Mouse (Mus musculus): ENCODE measurements around the gene Coro2b. TPM values are rescaled to one million over a fixed set of nuclear protein-coding genes. Genes with fewer than 3 reads are reported as not detected.

Gene Coro2b
- polyA plus RNA-seq, 1 experiment = 2.5 TPM

GRCm38 (mm10) chr9:62541182-62541581 lies 4.3 kb upstream of the Coro2b start:
- WGBS = 47% methylated on average over 8 of the region's 8 CpGs
- no peak for DNase-seq (ENCODE audit: low read depth, low spot score)

DNA sequence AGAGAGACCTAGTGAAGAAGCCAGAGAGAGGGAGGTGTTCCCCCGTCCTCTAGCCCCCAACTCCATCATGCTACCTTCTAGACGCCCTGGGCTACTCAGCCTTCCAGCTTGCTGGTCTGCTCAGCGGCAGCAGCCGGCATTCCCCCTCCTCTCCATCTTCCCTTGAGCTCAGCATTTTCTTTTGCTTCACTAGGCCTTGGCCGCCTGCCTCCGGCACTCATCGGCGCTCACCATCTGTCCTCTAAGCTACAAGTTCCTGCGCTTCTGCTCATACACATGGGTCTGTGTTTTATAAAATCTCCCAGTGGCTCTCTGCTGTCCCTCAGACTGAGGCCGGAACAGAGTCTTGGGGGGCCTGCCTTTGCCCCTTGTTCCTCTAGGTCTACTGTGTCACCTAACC lies 3.9 kb upstream of the Coro2b start:
- DNase-seq (ENCODE audit: low read depth, low spot score) = no peak
- 66% methylated on average over 10 of the region's 10 CpGs for WGBS

GRCm38 (mm10) chr9:62540166-62540565 lies 3.3 kb upstream of the Coro2b start:
- WGBS = 71% methylated on average over 9 of the region's 9 CpGs
- DNase-seq (ENCODE audit: low read depth, low spot score) = no peak

- DNase-seq (ENCODE audit: low read depth, low spot score) = no peak
- WGBS = 92% methylated on average over 9 of the region's 9 CpGs
Measured at GRCm38 (mm10) chr9:62539251-62539711, 2.4 kb upstream of the Coro2b start.

- WGBS = 52% methylated on average over 6 of the region's 6 CpGs
- no peak for DNase-seq (ENCODE audit: low read depth, low spot score)
Measured at GRCm38 (mm10) chr9:62537941-62538340, 1.1 kb upstream of the Coro2b start.

GRCm38 (mm10) chr9:62536119-62536654 lies 657 bp downstream of the Coro2b start:
- 5% methylated on average over 29 of the region's 29 CpGs for WGBS
- no peak for DNase-seq (ENCODE audit: low read depth, low spot score)

DNA sequence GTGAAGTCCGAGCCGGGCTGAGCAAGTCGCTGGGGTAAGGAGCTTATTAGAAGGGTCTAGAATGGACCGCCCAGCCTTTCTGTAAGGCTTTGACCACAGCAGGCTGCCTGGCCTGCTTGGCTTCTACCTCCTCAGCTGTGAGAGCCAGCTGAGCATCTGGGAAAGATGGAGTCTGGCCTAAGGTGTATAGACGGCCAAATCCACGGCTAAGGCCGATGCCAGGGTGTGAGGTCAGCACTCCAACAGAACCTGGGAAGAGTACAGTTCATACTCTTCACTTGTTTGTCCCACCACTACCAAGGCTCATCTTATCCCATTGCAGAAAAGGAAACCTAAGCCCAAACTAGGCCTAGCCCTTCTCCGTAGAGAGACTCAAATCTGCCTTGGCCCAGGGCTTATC lies 1.3 kb downstream of the Coro2b start:
- 87% methylated on average over 8 of the region's 8 CpGs for WGBS

DNA sequence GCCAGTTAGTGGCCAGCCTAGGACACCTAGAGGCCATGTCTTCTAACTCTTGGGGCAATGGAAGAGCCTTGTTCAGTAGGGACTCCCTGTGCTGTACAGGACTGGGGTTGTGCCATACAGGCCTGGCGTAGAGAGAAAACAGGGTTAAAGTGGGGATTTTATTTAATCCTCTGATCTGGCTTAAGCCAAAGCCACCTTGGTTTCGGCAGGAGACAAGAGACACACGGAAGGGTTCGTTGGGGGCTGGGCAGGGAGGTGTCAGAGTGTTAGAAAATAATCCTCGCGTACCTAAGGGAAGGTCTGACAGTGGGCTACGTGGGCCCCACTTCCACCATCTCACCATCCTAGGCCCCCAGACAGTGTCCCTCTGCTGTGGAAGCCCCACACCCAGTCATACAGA lies 2.2 kb downstream of the Coro2b start:
- 92% methylated on average over 7 of the region's 7 CpGs for WGBS

More for the DNA sequence above, 1.3 kb downstream of the Coro2b start:
- no peak for DNase-seq (ENCODE audit: low read depth, low spot score)

DNA sequence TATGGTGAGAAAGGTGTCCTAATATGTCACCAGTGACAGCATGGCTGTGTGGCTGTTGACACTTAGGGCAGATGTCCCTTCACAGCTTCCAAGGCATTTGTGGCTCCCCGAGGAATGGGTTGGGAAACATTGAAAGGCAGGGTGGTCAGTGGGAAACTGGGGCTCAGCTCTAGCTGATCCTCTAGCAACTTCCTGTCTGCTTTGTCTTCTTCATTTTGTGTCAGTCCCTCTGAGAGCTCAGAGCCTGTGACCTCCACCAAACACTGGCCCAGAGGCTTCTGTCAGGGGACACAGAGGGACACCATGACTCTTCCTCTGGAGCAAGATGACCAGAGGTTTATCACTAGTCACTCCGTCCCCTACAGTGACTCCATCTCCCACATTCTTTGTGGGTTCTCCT lies 2.7 kb downstream of the Coro2b start:
- no peak for DNase-seq (ENCODE audit: low read depth, low spot score)

More for the DNA sequence above, 2.2 kb downstream of the Coro2b start:
- DNase-seq (ENCODE audit: low read depth, low spot score) = no peak

GRCm38 (mm10) chr9:62532876-62533275 lies 4.0 kb downstream of the Coro2b start:
- WGBS = 87% methylated on average over 11 of the region's 11 CpGs
- no peak for DNase-seq (ENCODE audit: low read depth, low spot score)

More for the DNA sequence above, 2.7 kb downstream of the Coro2b start:
- WGBS = 97% methylated on average over 2 of the region's 2 CpGs

DNA sequence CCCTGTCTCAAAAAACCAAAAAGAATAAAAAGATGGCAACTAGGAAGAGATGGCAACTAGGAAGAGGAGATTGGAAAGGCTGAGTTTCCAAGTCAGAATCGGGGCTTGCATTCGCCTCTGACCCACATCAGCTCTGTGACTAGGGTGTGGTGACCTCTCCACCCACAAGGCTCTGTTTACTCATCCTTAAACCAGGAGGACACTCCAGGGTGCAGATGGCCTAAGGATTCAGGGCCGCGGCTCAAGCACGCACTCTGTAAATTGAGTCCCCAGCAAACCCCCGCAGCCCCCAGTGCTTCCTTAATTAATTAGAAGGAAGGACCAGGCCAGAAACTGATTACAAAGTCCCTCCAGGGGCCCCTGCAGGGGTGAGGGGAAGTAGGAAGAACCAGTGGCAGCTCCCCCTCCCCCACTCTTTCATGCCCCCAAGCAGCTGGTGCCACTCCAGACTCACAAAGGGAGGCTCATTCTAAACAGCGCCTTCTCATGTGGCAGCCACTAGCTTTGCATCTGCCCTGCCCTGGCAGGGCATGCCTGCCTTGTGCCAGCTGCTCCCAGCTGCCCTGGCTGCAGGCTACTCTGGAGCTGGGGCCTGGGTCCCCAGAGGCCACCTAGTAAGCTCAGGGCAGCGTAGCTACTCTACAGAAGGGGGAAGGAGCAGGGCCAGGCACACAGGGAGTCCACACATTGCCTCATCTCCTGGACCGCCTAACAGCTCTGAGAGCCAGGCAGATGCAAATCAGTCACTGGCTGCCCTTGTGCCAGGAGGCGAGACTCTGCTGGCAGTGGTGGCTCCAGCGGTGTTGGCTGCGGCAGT lies 5.2 kb downstream of the Coro2b start:
- DNase-seq (ENCODE audit: low read depth, low spot score) = no peak
- 51% methylated on average over 12 of the region's 12 CpGs for WGBS

GRCm38 (mm10) chr9:62528527-62528926 lies 8.3 kb downstream of the Coro2b start:
- WGBS = 80% methylated on average over 11 of the region's 11 CpGs
- no peak for DNase-seq (ENCODE audit: low read depth, low spot score)

DNA sequence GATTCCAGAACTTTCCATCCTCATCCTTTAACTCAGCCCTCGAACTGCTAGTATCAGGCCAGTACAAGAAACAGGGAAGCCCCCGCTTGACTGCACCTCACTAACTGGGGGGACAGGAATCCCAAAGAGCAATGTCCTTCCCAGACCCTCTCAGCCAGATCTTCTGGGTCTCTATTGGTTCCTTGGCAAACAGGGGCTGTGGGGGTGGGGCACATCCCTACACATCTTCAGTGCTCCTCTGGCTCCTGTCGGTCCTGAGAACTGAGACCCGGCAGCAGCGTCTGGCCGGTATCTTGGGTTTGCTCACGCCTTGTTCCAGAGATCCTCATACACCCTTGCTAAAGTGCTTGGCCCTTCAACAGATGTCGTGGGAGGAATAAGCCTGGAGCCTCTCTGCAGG lies 10.0 kb downstream of the Coro2b start:
- DNase-seq (ENCODE audit: low read depth, low spot score) = no peak
- 80% methylated on average over 8 of the region's 8 CpGs for WGBS

- WGBS = 48% methylated on average over 3 of the region's 3 CpGs
- DNase-seq (ENCODE audit: low read depth, low spot score) = no peak
Measured at GRCm38 (mm10) chr9:62526451-62526850, 10.4 kb downstream of the Coro2b start.

- no peak for DNase-seq (ENCODE audit: low read depth, low spot score)
- WGBS = 78% methylated on average over 4 of the region's 4 CpGs
Measured at GRCm38 (mm10) chr9:62524761-62525308, 12.0 kb downstream of the Coro2b start.

DNA sequence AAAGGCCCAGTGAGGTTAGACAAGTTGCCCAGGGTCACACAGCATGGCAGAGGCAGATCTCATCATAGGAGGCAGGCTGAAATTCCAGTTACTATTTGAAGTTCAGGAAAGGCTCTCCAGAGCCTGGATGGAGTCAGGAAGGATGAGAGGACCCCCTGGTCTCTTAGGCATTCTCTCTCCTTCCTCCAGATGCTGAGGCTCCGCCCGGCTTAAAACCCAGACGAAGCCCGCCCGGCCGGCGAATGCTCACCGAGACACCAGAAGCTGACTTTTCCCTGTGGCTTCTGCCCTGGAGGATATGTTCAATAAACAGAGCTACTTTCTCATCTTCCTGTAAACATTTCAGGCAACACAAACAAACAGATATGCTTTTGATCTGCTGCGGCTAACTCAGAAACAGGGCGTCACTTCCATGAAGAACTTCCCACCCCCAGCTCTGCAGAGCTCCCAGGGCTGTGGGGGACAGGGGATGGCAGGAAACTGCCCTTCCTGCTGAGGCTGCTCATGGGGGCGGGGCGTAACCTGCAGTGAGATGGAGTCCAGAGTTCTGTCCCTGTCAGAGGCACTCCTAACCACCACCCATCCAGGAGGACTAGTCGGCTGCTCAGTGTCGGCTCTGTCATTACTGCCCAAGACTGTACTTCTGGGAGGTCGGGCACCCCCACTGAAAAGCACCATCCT lies 13.9 kb downstream of the Coro2b start:
- DNase-seq (ENCODE audit: low read depth, low spot score) = no peak
- WGBS = 38% methylated on average over 15 of the region's 15 CpGs

DNA sequence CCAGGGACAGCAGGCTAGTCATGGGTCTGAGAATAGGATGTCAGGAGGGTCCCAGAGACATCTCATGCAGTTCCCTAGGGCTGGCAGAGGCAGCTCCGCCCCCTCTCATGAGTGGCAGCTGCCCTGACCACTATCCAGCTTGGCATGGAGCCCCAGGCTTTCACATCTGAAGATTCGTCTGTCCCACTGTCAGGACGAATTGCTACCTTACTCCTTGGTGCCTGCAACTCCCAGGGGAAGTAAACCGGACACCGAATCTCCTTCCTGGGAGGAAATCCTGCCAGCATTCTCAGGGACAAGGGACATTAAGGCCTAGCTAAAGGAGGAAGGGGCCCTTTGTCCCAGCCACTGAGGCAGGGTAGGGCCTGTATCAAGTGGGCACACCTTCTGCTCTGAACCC lies 14.6 kb downstream of the Coro2b start:
- 87% methylated on average over 5 of the region's 5 CpGs for WGBS

DNA sequence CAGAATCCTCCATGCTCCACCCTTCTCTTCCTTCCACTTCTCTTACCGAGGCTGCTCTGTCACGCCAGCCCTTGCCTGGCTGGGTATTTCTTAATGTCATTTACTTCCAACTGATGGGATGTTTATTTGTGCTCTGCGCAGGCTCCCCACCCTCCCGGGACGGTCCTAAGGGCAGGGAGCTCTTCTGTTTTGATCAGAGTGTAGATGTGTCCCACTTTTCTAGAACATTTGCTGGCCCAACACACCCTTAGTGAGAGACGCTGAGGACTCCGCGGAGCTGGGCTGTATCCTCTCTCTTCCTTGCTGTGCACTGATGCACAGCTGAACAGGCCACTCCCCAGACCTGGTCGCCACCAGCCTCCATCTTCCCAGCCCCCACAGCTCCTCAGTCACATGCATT lies 15.3 kb downstream of the Coro2b start:
- 61% methylated on average over 9 of the region's 9 CpGs for WGBS
- no peak for DNase-seq (ENCODE audit: low read depth, low spot score)

More for the DNA sequence above, 14.6 kb downstream of the Coro2b start:
- no peak for DNase-seq (ENCODE audit: low read depth, low spot score)

DNA sequence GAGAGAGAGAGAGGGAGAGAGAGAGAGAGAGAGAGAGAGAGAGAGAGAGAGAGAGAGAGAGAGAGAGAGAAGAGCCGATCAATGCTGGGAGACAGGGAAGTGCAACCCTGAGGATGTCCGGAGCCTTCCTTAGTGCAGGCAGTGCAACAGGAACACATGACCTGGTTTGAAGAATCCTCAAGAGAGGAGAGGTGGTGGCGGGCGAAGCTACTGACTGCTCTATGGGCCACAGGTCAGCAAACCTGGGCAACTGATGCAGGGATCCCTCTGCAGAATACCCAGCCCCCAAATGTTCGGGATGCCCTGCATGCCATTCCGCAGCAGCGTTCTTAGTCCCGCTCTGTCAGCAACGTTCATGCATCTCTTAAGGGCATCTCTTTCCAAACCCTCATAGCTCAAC lies 15.9 kb downstream of the Coro2b start:
- DNase-seq (ENCODE audit: low read depth, low spot score) = no peak
- WGBS = 68% methylated on average over 9 of the region's 9 CpGs

GRCm38 (mm10) chr9:62519787-62520503 lies 16.9 kb downstream of the Coro2b start:
- DNase-seq (ENCODE audit: low read depth, low spot score) = no peak
- 79% methylated on average over 15 of the region's 15 CpGs for WGBS

Data from large intestine, adult 2 months (tissue).